Mouse (Mus musculus) cerebellum, adult 9-11 months (tissue): ENCODE results near the gene Trp63.

Experiments used
- DNase-seq: peaks from one replicate; pipeline ENCODE4 v3.0.0; 2022

Trp63 gene

GRCm38 (mm10) chr16:25784246-25784645, 100.7 kb downstream of the Trp63 start:
- no peak for DNase-seq

- no peak for DNase-seq
These were observed 102.9 kb downstream of the Trp63 start for GRCm38 (mm10) chr16:25786457-25786856.

GRCm38 (mm10) chr16:25792640-25793266, 109.2 kb downstream of the Trp63 start:
- no peak for DNase-seq

GRCm38 (mm10) chr16:25797732-25798294, 114.2 kb downstream of the Trp63 start:
- DNase-seq = no peak

GRCm38 (mm10) chr16:25799618-25800017, 116.1 kb downstream of the Trp63 start:
- DNase-seq = no peak

- no peak for DNase-seq
These were observed 121.4 kb downstream of the Trp63 start for GRCm38 (mm10) chr16:25804955-25805354.

- DNase-seq = no peak
These were observed 123.6 kb downstream of the Trp63 start for GRCm38 (mm10) chr16:25807116-25807515.

GRCm38 (mm10) chr16:25817753-25818624, 134.4 kb downstream of the Trp63 start:
- no peak for DNase-seq

GRCm38 (mm10) chr16:25826016-25826415, 142.5 kb downstream of the Trp63 start:
- no peak for DNase-seq

GRCm38 (mm10) chr16:25832576-25832975, 149.0 kb downstream of the Trp63 start:
- no peak for DNase-seq

GRCm38 (mm10) chr16:25835301-25835700, 151.7 kb downstream of the Trp63 start:
- no peak for DNase-seq

GRCm38 (mm10) chr16:25835723-25836122, 152.2 kb downstream of the Trp63 start:
- no peak for DNase-seq

- no peak for DNase-seq
These were observed 159.4 kb downstream of the Trp63 start for GRCm38 (mm10) chr16:25842996-25843395.

GRCm38 (mm10) chr16:25843625-25844024, 160.1 kb downstream of the Trp63 start:
- no peak for DNase-seq

GRCm38 (mm10) chr16:25846611-25847010, 163.0 kb downstream of the Trp63 start:
- DNase-seq = no peak

GRCm38 (mm10) chr16:25848474-25848873, 164.9 kb downstream of the Trp63 start:
- DNase-seq = no peak

- no peak for DNase-seq
These were observed 166.3 kb downstream of the Trp63 start for GRCm38 (mm10) chr16:25849593-25850464.

- DNase-seq = no peak
These were observed 177.4 kb downstream of the Trp63 start for GRCm38 (mm10) chr16:25860731-25861505.

- DNase-seq = no peak
These were observed 181.7 kb downstream of the Trp63 start for GRCm38 (mm10) chr16:25865096-25865869.

GRCm38 (mm10) chr16:25871503-25871902, 187.9 kb downstream of the Trp63 start:
- DNase-seq = no peak

GRCm38 (mm10) chr16:25875681-25876080, 192.1 kb downstream of the Trp63 start:
- no peak for DNase-seq
